Mouse (Mus musculus) embryonic facial prominence, embryonic 10.5 days (tissue): ENCODE data around the gene D930007J09Rik. TPM values are rescaled to one million over a fixed set of nuclear protein-coding genes. Genes with fewer than 3 reads are reported as not detected.

Experiments used
- DNase-seq: peaks from one replicate; pipeline ENCODE4 v3.0.0-alpha.2; 2017; ENCODE audit warnings: low spot score
- H3K27ac ChIP-seq: fragments of 300-500 bp; sonication (generic); replicated peaks from 2 replicates; pipeline ENCODE4 v1.5.1; 2016; ENCODE audit warnings: mild to moderate bottlenecking
- H3K27me3 ChIP-seq: fragments of 300-500 bp; sonication (generic); replicated peaks from 2 replicates; pipeline ENCODE4 v1.6.1; 2016; ENCODE audit warnings: low read depth, mild to moderate bottlenecking; ENCODE audit not compliant: poor library complexity, severe bottlenecking
- H3K36me3 ChIP-seq: fragments of 300-500 bp; sonication (generic); replicated peaks from 2 replicates; pipeline ENCODE4 v1.6.1; 2016; ENCODE audit warnings: mild to moderate bottlenecking, moderate library complexity
- H3K4me1 ChIP-seq: fragments of 300-500 bp; sonication (generic); 2 replicates; pipeline ENCODE4 v1.6.1; 2016
- H3K4me3 ChIP-seq: fragments of 300-500 bp; sonication (generic); 2 replicates; pipeline ENCODE4 v1.5.1; 2016; ENCODE audit warnings: mild to moderate bottlenecking, moderate library complexity
- H3K9me3 ChIP-seq: fragments of 300-500 bp; sonication (generic); 2 replicates; pipeline ENCODE4 v1.6.1; 2016; ENCODE audit warnings: mild to moderate bottlenecking
- WGBS: fragments of 180-500 bp; shearing (Covaris S2); methylation state at CpG from one replicate; pipeline ENCODE4 v1.1.7; 2016; 5-methylcytosine and 5-hydroxymethylcytosine counted together
- polyA plus RNA-seq: library from polyadenylated mRNA; unstranded; fragments of >200 nt; fragmentation: Nextera tagmentation; extraction: Ambion mirVana; gene quantifications from 2 replicates; pipeline ENCODE4 v1.2.1, GENCODE M21; 2016

Gene D930007J09Rik
- polyA plus RNA-seq, 1 experiment from 2014 or later: not detected

DNA sequence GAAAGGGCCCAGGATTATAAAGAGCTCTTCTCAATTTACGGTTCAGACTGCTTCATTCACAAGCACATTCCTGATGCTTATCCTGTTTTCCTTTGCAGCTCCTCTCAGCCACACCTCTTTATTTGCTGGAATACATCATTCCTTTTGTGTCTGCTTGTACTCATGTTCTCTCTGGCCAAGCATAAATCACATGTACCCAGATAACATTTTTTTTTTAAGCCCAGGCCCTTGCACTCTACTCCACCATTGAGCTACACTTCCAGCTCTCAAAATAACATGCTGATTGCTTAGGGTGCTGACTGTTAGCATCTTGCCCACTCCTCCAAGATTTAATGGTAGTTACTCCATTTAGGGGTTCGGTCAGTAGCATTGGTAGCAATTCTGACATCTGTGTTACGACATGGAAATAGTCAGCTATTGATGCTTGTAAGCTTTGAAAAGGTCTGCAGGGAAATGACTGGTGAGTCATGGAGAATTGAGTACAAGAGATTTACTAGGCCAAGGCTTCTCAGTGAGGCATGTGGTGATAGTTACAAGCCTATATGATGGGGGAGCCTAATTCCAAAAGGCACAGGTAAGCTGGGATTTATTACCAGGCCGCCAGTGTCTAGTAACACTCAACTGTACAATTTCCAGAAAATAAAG is 1.2 kb upstream of the D930007J09Rik start:
- H3K9me3 ChIP-seq: no peaks in the 10 kb centered on the region
- no peak for DNase-seq
- H3K27ac ChIP-seq: no peak overlapping the region
- H3K27me3 ChIP-seq: no peaks in the 10 kb centered on the region
- 80% methylated on average over 4 of the region's 4 CpGs for WGBS
- peaks cover 33% of the 10 kb centered on the region for H3K36me3 ChIP-seq
- H3K4me1 ChIP-seq: peaks cover 31% of the 10 kb centered on the region
- H3K4me3 ChIP-seq: peak overlapping the region; percentile 85

DNA sequence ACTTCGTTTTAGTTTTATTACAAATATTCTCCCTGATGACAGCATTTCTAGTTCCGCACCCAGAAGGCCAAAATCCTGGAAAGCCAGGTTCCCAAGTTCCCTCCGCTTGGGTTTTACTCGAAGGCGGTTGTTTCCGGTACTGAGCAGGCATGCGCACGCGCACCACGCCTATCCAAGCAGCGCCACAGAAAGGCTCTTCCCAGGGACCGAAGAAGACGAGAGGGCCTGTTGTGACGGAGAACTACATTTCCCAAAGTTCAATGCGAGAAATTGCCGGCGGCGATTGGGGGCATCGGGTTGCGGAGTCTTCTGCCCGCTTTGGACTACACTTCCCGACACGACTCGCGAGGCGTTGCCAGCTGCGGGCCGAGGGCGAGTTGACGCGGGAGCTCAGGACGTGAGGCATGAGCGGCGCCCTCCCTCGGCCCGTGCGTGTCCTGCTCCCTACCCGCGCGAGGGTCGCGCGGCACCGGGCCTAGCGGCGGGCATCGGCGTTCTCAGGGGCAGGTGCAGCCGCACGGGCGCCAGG is 892 bp downstream of the D930007J09Rik start, which contains the start of gene Wrnip1:
Gene Wrnip1 (plus strand): TSS at position 346 of the 529 bp plus-strand sequence.
- H3K9me3 ChIP-seq: no peaks in the 10 kb centered on the region
- peak; percentile 98 for DNase-seq
- H3K4me3 ChIP-seq: peak within 1 kb of the TSS; percentile 85
- peak within 1 kb of the TSS; percentile 87 for H3K27ac ChIP-seq
- H3K4me1 ChIP-seq: peaks cover 31% of the 10 kb centered on the region
- H3K36me3 ChIP-seq: peaks cover 13% of the 10 kb centered on the region
- under 1% methylated on average over 51 of the region's 51 CpGs for WGBS
- H3K27me3 ChIP-seq: no peaks in the 10 kb centered on the region

GRCm38 (mm10) chr13:32800859-32801258 is 1.8 kb downstream of the D930007J09Rik start:
- Histone ChIP-seq H3K9me3 (no peaks in the 10 kb centered on the region), H3K36me3 (0 out of 2 replicates have a peak, but pooled peaks cover 4% of the 10 kb centered on the region), H3K4me3 (peak overlapping the region; percentile 85), H3K4me1 (peaks cover 31% of the 10 kb centered on the region), H3K27me3 (no peaks in the 10 kb centered on the region), H3K27ac (peak overlapping the region; percentile 79; the same call in 1 of the 2 replicates)
- no peak for DNase-seq

DNA sequence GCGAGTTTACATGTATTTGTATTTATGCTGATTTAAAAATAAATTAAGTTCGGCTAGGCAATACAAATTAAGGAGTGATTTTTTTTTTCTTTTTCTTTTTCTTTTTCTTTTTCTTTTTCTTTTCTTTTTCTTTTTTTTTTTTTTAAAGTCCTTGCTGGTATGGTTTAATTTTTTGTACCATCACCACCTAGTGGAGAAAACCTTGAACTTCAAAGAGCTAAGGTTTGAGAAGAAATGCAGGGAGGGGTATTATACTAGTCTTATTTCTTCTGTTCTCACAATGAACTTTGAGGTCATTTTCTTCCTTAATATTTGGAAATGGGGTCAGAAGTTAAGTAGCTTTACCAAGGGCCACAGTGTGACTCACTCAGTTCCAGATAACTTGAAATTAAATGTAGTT is 3.5 kb downstream of the D930007J09Rik start:
- no peak for DNase-seq
- Histone ChIP-seq H3K36me3 (0 out of 2 replicates have a peak, but pooled peaks cover under 1% of the 10 kb centered on the region), H3K27ac (no peak overlapping the region), H3K4me1 (peaks cover 26% of the 10 kb centered on the region), H3K27me3 (no peaks in the 10 kb centered on the region), H3K9me3 (no peaks in the 10 kb centered on the region), H3K4me3 (no peak overlapping the region)
- WGBS: 65% methylated on average over 2 of the region's 2 CpGs

GRCm38 (mm10) chr13:32797085-32797484 is 5.6 kb downstream of the D930007J09Rik start:
- Histone ChIP-seq H3K36me3 (no peaks in the 10 kb centered on the region), H3K9me3 (no peaks in the 10 kb centered on the region), H3K4me3 (no peak overlapping the region), H3K4me1 (peaks cover 5% of the 10 kb centered on the region; the same call in 1 of the 2 replicates), H3K27ac (no peak overlapping the region), H3K27me3 (no peaks in the 10 kb centered on the region)
- DNase-seq: no peak
- WGBS: 88% methylated on average over 1 of the region's 1 CpGs

GRCm38 (mm10) chr13:32795166-32795565 is 7.5 kb downstream of the D930007J09Rik start:
- H3K4me1 ChIP-seq: no peaks in the 10 kb centered on the region
- no peaks in the 10 kb centered on the region for H3K27me3 ChIP-seq
- no peak for DNase-seq
- H3K36me3 ChIP-seq: no peaks in the 10 kb centered on the region
- 87% methylated on average over 5 of the region's 5 CpGs for WGBS
- no peaks in the 10 kb centered on the region for H3K9me3 ChIP-seq
- no peak overlapping the region for H3K4me3 ChIP-seq
- no peak overlapping the region for H3K27ac ChIP-seq

DNA sequence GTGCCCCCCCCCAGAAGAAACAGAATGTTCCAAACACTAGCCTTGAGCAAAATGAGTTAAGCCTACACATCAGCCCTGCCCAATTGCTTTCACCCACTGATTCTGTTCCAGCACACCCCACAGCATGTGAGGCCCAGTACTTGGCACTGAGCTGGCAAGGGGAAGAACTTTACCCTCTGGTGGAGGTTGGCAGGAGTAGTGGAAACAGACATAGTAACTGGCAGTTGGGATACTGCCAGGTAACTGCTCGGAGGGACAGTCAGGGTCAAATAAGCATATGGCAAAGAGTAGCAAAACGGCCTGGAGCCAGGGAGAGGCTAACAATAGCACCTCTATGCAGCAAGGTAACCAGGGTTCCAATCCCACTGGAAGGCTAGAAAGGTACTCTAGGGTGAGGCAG is 8.0 kb downstream of the D930007J09Rik start:
- Histone ChIP-seq H3K4me3 (no peak overlapping the region), H3K27me3 (no peaks in the 10 kb centered on the region), H3K36me3 (no peaks in the 10 kb centered on the region), H3K27ac (no peak overlapping the region), H3K4me1 (no peaks in the 10 kb centered on the region), H3K9me3 (no peaks in the 10 kb centered on the region)
- WGBS: 69% methylated on average over 2 of the region's 2 CpGs
- DNase-seq: no peak

- WGBS: 83% methylated on average over 4 of the region's 4 CpGs
- H3K27me3 ChIP-seq: no peaks in the 10 kb centered on the region
- no peak overlapping the region for H3K4me3 ChIP-seq
- no peaks in the 10 kb centered on the region for H3K9me3 ChIP-seq
- no peaks in the 10 kb centered on the region for H3K4me1 ChIP-seq
- DNase-seq: no peak
- no peaks in the 10 kb centered on the region for H3K36me3 ChIP-seq
- H3K27ac ChIP-seq: no peak overlapping the region
Measured at GRCm38 (mm10) chr13:32789781-32790180, 12.9 kb downstream of the D930007J09Rik start.

DNA sequence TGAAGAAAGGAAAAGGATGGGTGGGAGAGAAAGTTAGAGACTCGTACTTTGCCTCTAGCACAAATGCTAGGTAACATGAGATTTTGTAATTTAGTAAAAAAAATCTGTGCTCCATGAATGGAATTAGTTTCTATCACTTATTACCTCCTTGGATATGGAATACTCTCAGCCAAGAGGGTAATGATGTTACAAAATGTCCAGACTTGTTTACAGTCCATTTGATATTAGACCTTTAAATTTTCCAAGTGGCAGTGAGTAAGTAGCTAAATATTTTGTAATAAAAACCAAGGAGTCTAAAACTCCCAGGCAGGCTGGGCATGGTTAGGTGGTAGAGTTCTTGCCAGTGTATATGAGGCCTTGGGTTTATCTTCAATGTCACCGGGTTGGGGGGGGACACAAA is 15.1 kb downstream of the D930007J09Rik start:
- whole genome bisulfite sequencing: 77% methylated on average over 2 of the region's 2 CpGs

GRCm38 (mm10) chr13:32783816-32784215 is 18.8 kb downstream of the D930007J09Rik start, which contains the start of gene Mylk4:
TSS of gene Mylk4 (minus strand) at chr13:32783954.
- H3K9me3 ChIP-seq: no peaks in the 10 kb centered on the region
- no peak for DNase-seq
- H3K27me3 ChIP-seq: no peaks in the 10 kb centered on the region
- H3K27ac ChIP-seq: no peak within 1 kb of the TSS
- no peak within 1 kb of the TSS for H3K4me3 ChIP-seq
- no peaks in the 10 kb centered on the region for H3K36me3 ChIP-seq
- no peaks in the 10 kb centered on the region for H3K4me1 ChIP-seq
- WGBS: 82% methylated on average over 8 of the region's 8 CpGs

More for the DNA sequence above, 15.1 kb downstream of the D930007J09Rik start:
- DNase-seq: no peak
- Histone ChIP-seq H3K9me3 (no peaks in the 10 kb centered on the region), H3K27ac (no peak overlapping the region), H3K4me1 (no peaks in the 10 kb centered on the region), H3K36me3 (no peaks in the 10 kb centered on the region), H3K4me3 (no peak overlapping the region), H3K27me3 (no peaks in the 10 kb centered on the region)

GRCm38 (mm10) chr13:32783055-32783454 is 19.6 kb downstream of the D930007J09Rik start:
- Histone ChIP-seq H3K27me3 (no peaks in the 10 kb centered on the region), H3K4me3 (no peak overlapping the region), H3K27ac (no peak overlapping the region), H3K9me3 (no peaks in the 10 kb centered on the region), H3K36me3 (no peaks in the 10 kb centered on the region), H3K4me1 (no peaks in the 10 kb centered on the region)
- no peak for DNase-seq
- WGBS: 66% methylated on average over 5 of the region's 5 CpGs

GRCm38 (mm10) chr13:32778861-32779260 is 23.8 kb downstream of the D930007J09Rik start:
- no peaks in the 10 kb centered on the region for H3K9me3 ChIP-seq
- H3K27me3 ChIP-seq: no peaks in the 10 kb centered on the region
- H3K4me1 ChIP-seq: no peaks in the 10 kb centered on the region
- no peak for DNase-seq
- no peaks in the 10 kb centered on the region for H3K36me3 ChIP-seq
- H3K4me3 ChIP-seq: no peak overlapping the region
- 72% methylated on average over 3 of the region's 3 CpGs for WGBS
- H3K27ac ChIP-seq: no peak overlapping the region

DNA sequence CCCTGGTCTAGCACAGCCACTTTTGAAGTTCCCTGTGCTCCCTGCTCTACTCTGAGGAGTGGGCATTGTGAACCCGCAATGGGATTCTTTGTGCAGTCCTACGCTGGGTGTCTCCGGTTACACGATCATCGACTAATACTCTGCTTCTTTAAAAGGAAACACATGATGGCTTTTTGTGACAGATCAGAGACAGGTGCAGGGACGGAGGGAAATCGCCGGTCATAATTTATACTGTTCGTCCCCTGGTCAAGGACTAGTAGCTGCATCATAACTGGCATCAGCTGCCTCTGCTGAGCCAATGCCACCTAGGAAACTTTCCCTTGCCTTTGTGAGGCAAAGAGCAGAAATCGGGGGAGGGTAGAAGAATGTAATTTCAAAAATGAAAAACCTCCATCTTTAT is 26.3 kb downstream of the D930007J09Rik start:
- 79% methylated on average over 10 of the region's 10 CpGs for WGBS
- Histone ChIP-seq H3K27ac (no peak overlapping the region), H3K27me3 (no peaks in the 10 kb centered on the region), H3K9me3 (no peaks in the 10 kb centered on the region), H3K4me1 (no peaks in the 10 kb centered on the region), H3K4me3 (no peak overlapping the region), H3K36me3 (no peaks in the 10 kb centered on the region)
- DNase-seq: no peak
